Mouse (Mus musculus): ENCODE measurements around the gene Zfp777. TPM values are rescaled to one million over a fixed set of nuclear protein-coding genes. Genes with fewer than 3 reads are reported as not detected.
A peak's percentile ranks its signal among the peaks of the same experiment; 100 is the strongest.

Zfp777 gene
- polyA plus RNA-seq, 1 experiment from 2014 or later = 10.3 TPM

DNA sequence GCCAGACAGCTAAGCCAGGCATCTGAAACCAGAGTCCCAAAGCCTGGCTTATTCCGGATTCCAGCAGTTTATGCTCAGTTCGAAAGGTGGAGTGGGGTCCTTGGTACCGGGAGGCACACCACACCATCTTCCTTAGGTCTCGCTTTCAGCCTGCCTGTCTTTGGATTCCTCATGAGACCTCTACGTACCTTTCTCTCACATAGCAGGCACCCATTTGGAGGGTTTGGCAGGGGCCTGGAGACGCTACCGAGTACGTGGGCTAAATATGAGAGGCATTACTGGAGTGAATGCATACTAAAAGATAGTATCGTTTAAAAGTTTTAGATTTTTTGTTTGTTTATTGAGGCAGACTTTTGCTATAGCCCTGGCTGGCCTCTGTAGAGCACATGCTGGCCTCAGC is 31.9 kb downstream of the Zfp777 start:
- no peak for ATAC-seq
- Histone ChIP-seq H3K9me3 (ENCODE audit: control insufficient read depth, low read length) (no peaks in the 10 kb centered on the region), H3K4me3 (replicated peaks; ENCODE audit: low read length) (no peak overlapping the region), H3K4me2 (ENCODE audit: low read length) (no peak overlapping the region), H3K4me1 (replicated peaks; ENCODE audit: control insufficient read depth, insufficient read depth, low read length) (no peaks in the 10 kb centered on the region), H3K36me3 (ENCODE audit: control insufficient read depth, insufficient read depth) (peaks cover 6% of the 10 kb centered on the region; the same call in 1 of the 2 replicates), H3K9ac (replicated peaks; ENCODE audit: low read depth, low read length) (no peak overlapping the region), H3K27ac (ENCODE audit: low read length) (no peak overlapping the region), H3K27me3 (replicated peaks; ENCODE audit: control insufficient read depth, insufficient read depth, low read length) (no peaks in the 10 kb centered on the region)
- WGBS = 90% methylated on average over 9 of the region's 9 CpGs

DNA sequence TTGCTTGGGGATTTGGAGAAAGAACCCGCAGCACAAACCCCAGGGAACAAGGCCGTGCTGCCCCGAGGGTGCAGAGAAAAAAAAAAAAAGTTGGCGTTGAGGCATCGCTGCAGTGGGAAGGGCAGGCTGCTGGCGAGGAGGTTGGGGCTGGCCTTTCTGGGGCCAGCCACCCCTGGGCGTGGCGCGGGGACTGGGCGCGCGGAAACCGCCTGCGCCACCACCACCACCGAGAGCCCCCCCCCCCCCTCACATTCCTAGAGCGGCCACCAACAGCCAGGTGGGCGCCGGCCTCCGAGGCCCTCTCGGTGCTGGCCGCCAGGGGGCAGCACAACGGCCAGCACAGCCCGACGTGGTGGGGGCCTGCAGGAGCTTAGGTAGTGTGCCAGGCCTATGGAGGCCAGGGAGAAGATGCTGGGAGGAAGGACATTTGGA is 32.6 kb downstream of the Zfp777 start:
- peak; percentile 95 for ATAC-seq
- Histone ChIP-seq H3K36me3 (ENCODE audit: control insufficient read depth, insufficient read depth) (peaks cover 3% of the 10 kb centered on the region; the same call in 1 of the 2 replicates), H3K4me3 (replicated peaks; ENCODE audit: low read length) (peak overlapping the region; percentile 37), H3K4me1 (replicated peaks; ENCODE audit: control insufficient read depth, insufficient read depth, low read length) (no peaks in the 10 kb centered on the region), H3K27me3 (replicated peaks; ENCODE audit: control insufficient read depth, insufficient read depth, low read length) (no peaks in the 10 kb centered on the region), H3K9ac (replicated peaks; ENCODE audit: low read depth, low read length) (peak overlapping the region; percentile 47), H3K27ac (ENCODE audit: low read length) (no peak overlapping the region), H3K4me2 (ENCODE audit: low read length) (peak overlapping the region; percentile 51), H3K9me3 (ENCODE audit: control insufficient read depth, low read length) (no peaks in the 10 kb centered on the region)
- 0% methylated on average over 22 of the region's 24 CpGs for WGBS

DNA sequence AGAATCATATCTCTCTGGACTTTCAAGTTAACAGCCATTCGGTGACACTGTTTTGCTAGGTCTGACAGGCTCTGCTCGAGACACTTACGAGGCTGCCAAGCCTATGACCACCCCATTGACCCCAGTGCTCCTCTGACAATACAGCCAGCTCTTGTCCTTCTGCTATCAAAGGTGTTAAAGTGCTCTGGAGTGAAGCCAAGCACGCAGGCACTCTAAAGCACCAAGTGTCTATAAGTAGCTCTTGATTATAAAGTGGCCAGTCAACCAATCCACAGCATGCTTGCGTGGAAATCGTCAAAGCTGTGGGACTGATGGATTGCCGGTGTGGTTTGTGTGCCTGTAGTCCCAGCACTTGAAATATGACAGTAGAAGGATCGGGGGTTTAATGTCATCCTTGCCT is 38.0 kb downstream of the Zfp777 start:
- no peak overlapping the region for H3K4me2 ChIP-seq (ENCODE audit: low read length)
- H3K27ac ChIP-seq (ENCODE audit: low read length) = no peak overlapping the region
- H3K4me1 ChIP-seq (replicated peaks; ENCODE audit: control insufficient read depth, insufficient read depth, low read length) = no peaks in the 10 kb centered on the region
- H3K9ac ChIP-seq (replicated peaks; ENCODE audit: low read depth, low read length) = no peak overlapping the region
- no peak for ATAC-seq
- no peaks in the 10 kb centered on the region for H3K9me3 ChIP-seq (ENCODE audit: control insufficient read depth, low read length)
- WGBS = 61% methylated on average over 8 of the region's 8 CpGs
- no peaks in the 10 kb centered on the region for H3K36me3 ChIP-seq (ENCODE audit: control insufficient read depth, insufficient read depth)
- no peaks in the 10 kb centered on the region for H3K27me3 ChIP-seq (replicated peaks; ENCODE audit: control insufficient read depth, insufficient read depth, low read length)
- H3K4me3 ChIP-seq (replicated peaks; ENCODE audit: low read length) = no peak overlapping the region

DNA sequence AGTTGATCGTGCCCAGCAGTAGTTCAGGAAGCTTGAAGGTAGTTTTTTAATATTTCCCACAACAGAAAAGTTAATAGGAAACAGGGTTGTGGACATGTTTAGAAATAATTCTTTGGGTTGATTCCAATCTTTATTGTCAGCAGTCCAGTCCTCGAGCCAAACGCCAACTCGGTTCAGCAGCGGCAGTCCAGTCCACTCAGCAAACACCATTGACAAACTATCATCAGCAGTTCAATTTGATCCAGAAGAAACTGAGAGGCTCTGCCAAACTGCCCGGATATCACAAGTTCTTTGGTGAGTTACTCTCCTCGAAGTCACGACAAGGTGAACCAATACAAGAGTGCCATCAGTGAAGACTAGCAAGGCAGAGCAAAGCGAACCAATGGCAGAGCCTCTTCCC is 53.0 kb downstream of the Zfp777 start:
- Histone ChIP-seq H3K27me3 (replicated peaks; ENCODE audit: control insufficient read depth, insufficient read depth, low read length) (no peaks in the 10 kb centered on the region), H3K9ac (replicated peaks; ENCODE audit: low read depth, low read length) (no peak overlapping the region), H3K4me3 (replicated peaks; ENCODE audit: low read length) (no peak overlapping the region), H3K36me3 (ENCODE audit: control insufficient read depth, insufficient read depth) (no peaks in the 10 kb centered on the region), H3K4me1 (replicated peaks; ENCODE audit: control insufficient read depth, insufficient read depth, low read length) (no peaks in the 10 kb centered on the region), H3K9me3 (ENCODE audit: control insufficient read depth, low read length) (no peaks in the 10 kb centered on the region), H3K4me2 (ENCODE audit: low read length) (no peak overlapping the region), H3K27ac (ENCODE audit: low read length) (no peak overlapping the region)
- 94% methylated on average over 9 of the region's 9 CpGs for WGBS
- no peak for ATAC-seq

DNA sequence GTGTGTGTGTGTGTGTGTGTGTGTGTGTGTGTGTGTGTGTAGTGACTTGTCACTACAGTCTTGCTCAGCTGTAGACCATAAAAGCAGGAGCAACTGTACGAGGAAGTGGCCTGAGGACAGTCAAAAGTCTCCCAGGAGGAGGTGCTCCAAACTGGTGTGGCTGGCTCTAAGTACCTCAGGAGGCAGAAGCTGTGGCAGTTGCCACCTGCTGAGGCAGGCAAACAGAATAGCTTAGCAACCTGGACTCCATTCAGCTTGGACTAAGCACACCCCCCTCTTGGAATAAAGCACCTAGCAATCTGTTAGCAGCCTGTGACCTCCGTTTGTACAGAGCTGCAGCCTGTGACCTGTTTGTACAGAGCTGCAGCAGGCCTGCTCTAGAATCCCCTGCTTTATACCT is 64.8 kb downstream of the Zfp777 start:
- no peaks in the 10 kb centered on the region for H3K27me3 ChIP-seq (replicated peaks; ENCODE audit: control insufficient read depth, insufficient read depth, low read length)
- H3K4me1 ChIP-seq (replicated peaks; ENCODE audit: control insufficient read depth, insufficient read depth, low read length) = no peaks in the 10 kb centered on the region
- H3K9ac ChIP-seq (replicated peaks; ENCODE audit: low read depth, low read length) = no peak overlapping the region
- WGBS = 11% methylated on average over 2 of the region's 2 CpGs
- no peaks in the 10 kb centered on the region for H3K36me3 ChIP-seq (ENCODE audit: control insufficient read depth, insufficient read depth)
- H3K27ac ChIP-seq (ENCODE audit: low read length) = no peak overlapping the region
- ATAC-seq = no peak
- no peak overlapping the region for H3K4me3 ChIP-seq (replicated peaks; ENCODE audit: low read length)
- no peak overlapping the region for H3K4me2 ChIP-seq (ENCODE audit: low read length)
- H3K9me3 ChIP-seq (ENCODE audit: control insufficient read depth, low read length) = 0 out of 2 replicates have a peak, but pooled peaks cover 2% of the 10 kb centered on the region

DNA sequence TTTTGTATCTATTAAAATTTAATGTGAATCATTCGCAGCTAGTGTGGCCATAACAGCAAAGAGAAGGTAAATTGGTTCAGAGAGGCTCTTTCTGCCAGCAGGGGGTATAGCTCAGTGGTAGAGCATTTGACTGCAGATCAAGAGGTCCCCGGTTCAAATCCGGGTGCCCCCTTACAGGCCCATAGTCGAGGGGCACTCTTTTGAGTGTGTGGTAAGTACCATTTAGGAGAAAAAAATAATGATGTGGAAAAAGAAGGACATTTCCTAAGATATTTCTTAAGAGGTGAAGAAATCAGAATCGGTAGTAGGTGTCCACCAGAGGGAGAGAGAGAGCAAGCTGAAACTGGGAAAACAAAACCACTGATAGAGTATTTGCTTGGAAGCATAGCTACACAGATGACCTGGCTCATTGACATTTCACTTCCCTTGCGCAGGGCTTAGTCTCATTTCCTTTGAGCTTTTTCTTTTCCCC is 69.8 kb downstream of the Zfp777 start:
- Histone ChIP-seq H3K4me3 (replicated peaks; ENCODE audit: low read length) (no peak overlapping the region), H3K4me2 (ENCODE audit: low read length) (no peak overlapping the region), H3K4me1 (replicated peaks; ENCODE audit: control insufficient read depth, insufficient read depth, low read length) (no peaks in the 10 kb centered on the region), H3K36me3 (ENCODE audit: control insufficient read depth, insufficient read depth) (no peaks in the 10 kb centered on the region), H3K9ac (replicated peaks; ENCODE audit: low read depth, low read length) (no peak overlapping the region), H3K27me3 (replicated peaks; ENCODE audit: control insufficient read depth, insufficient read depth, low read length) (no peaks in the 10 kb centered on the region), H3K27ac (ENCODE audit: low read length) (no peak overlapping the region), H3K9me3 (ENCODE audit: control insufficient read depth, low read length) (0 out of 2 replicates have a peak, but pooled peaks cover 2% of the 10 kb centered on the region)
- ATAC-seq = peak; percentile 64
- WGBS = 20% methylated on average over 6 of the region's 6 CpGs

DNA sequence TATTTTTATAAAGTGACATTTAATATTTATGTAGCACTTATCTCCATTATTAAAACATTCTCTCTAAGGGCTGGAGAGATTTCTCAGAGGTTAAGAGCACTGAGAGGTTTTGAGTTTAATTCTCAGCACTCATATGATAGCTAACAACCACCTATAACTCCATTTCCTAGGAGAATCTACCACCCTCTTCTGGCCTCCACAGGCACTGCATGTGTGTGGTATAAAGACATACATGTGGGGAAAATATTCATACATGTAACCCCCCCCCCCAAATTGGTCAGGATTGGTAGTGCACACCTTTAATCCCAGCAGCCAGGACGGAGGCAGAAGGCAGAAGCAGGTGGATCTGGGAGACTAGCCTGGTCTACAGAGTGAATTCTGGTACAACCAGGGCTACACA is 74.1 kb downstream of the Zfp777 start:
- H3K4me3 ChIP-seq (replicated peaks; ENCODE audit: low read length) = no peak overlapping the region
- no peaks in the 10 kb centered on the region for H3K27me3 ChIP-seq (replicated peaks; ENCODE audit: control insufficient read depth, insufficient read depth, low read length)
- no peak for ATAC-seq
- H3K36me3 ChIP-seq (ENCODE audit: control insufficient read depth, insufficient read depth) = no peaks in the 10 kb centered on the region
- no peaks in the 10 kb centered on the region for H3K9me3 ChIP-seq (ENCODE audit: control insufficient read depth, low read length)
- H3K27ac ChIP-seq (ENCODE audit: low read length) = no peak overlapping the region
- H3K4me1 ChIP-seq (replicated peaks; ENCODE audit: control insufficient read depth, insufficient read depth, low read length) = no peaks in the 10 kb centered on the region
- H3K4me2 ChIP-seq (ENCODE audit: low read length) = no peak overlapping the region
- WGBS = 94% methylated on average over 1 of the region's 1 CpGs
- H3K9ac ChIP-seq (replicated peaks; ENCODE audit: low read depth, low read length) = no peak overlapping the region

Small RNA genes lying within 50 kb of the gene (microRNA-seq; reads per million reads assigned to microRNA genes)
- gene Gm24563 = not detected

Other genes with a start within 250 kb of the Zfp777 start
- gene Pdia4, start 235.5 kb downstream of the Zfp777 start, polyA plus RNA-seq (2015; fragmentation: Nextera tagmentation; extraction: Ambion mirVana) = 150 and 166 TPM in 2 replicates
- gene Zfp786, start 218.0 kb downstream of the Zfp777 start, polyA plus RNA-seq (2015; fragmentation: Nextera tagmentation; extraction: Ambion mirVana) = 17.0 and 21.9 TPM in 2 replicates
- gene Zfp398, start 213.2 kb downstream of the Zfp777 start, polyA plus RNA-seq (2015; fragmentation: Nextera tagmentation; extraction: Ambion mirVana) = 17.5 and 18.7 TPM in 2 replicates
- gene Zfp282, start 171.7 kb downstream of the Zfp777 start, polyA plus RNA-seq (2015; fragmentation: Nextera tagmentation; extraction: Ambion mirVana) = 25.6 and 26.3 TPM in 2 replicates
- gene Zfp212, start 128.4 kb downstream of the Zfp777 start, polyA plus RNA-seq (2015; fragmentation: Nextera tagmentation; extraction: Ambion mirVana) = 21.0 and 22.1 TPM in 2 replicates
- 23.2 and 24.6 TPM in 2 replicates for gene Zfp956, start 95.5 kb downstream of the Zfp777 start, polyA plus RNA-seq (2015; fragmentation: Nextera tagmentation; extraction: Ambion mirVana)
- gene Zfp746, start 37.7 kb upstream of the Zfp777 start, polyA plus RNA-seq (2015; fragmentation: Nextera tagmentation; extraction: Ambion mirVana) = 20.0 and 21.7 TPM in 2 replicates